Mouse (Mus musculus) activated CD4-positive, CD25-positive, alpha-beta regulatory T cell, adult 4 months (primary cell): ENCODE measurements around the gene Zfp365. TPM values are rescaled to one million over a fixed set of nuclear protein-coding genes. Genes with fewer than 3 reads are reported as not detected.

Experiments used
- ATAC-seq: one replicate; pipeline ENCODE4 v1.8.0; 2017
- polyA plus RNA-seq, 2 experiments: library from polyadenylated mRNA; unstranded; fragments of 100-300 nt; shearing (Covaris generic); gene quantifications; one replicate each; pipeline ENCODE4 v1.2.1; 2017

The Zfp365 gene
- polyA plus RNA-seq, 2 experiments from 2014 or later = 3.0 to 5.2 TPM

DNA sequence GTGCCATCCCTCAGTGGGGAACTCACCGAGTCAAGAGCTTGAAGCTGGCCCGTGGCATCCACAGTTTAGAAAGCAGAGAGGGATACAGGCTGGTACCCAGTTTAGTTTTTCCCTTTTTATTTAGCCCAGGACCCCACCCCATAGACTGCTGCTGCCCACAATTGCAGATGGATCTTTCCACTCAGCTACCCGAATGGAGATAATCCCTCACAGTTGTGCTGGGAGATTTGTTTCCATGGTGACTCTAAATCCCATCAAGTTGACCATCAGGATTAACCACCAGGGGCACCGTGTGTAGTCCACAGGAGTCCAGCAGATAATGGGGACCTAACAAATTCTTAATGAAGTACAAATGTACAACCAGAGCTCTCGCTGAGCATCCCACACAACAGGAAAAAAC lies 11.3 kb downstream of the Zfp365 start:
- no peak for ATAC-seq

DNA sequence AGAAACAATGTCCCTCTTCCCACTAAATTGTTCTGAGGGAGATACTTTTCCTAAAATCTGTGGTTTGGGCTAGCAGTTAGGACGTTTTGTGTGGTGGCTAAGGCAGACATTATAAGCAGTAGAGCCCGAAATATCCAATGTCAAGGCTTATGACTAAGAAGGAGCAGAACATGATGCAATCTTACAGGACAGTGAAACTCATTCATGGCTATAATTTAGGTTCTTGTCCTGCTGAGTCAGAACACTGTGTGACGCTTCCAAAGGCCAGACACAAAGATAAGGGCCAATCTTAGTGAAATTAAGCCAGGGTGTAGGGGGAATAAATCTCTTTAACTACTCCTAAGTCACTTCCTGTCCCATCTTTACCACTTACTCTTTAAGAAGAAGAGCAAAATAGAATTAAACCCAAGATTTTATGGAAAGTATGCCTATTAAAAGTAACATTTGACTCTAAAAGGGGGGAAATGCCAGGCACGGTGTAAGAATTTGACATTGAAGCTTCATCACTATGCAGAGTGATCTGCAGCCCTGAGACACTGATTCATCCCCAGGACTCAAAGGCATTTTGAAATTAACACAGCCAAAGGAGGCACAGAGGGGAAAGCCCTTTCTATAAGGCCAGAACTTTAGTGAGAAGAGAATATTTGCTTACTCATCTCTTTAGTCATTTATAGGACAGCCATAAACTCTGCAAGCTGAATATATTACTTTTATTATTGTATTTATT lies 13.3 kb downstream of the Zfp365 start:
- ATAC-seq = no peak

- no peak for ATAC-seq
Observed at GRCm38 (mm10) chr10:67898355-67898935, 14.0 kb downstream of the Zfp365 start.

GRCm38 (mm10) chr10:67897281-67897680 lies 15.2 kb downstream of the Zfp365 start:
- no peak for ATAC-seq

DNA sequence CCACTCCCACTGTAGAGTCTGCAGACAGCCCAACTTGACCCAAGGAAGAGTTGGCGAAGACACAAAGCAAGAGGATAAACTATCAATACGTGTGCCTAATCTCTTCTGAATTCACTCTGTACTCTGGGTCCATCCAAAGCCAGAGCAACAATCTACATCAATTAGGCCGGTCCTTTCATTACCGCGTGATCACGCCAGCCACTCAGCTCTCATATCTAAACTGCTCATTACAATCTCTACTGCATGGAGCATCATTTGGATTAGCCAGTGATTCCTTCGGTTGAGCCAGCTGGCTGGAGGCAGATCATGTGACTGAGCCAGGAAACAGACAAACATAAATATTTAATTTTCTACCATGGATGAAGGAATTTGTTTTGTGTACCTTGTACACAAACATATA lies 17.8 kb downstream of the Zfp365 start:
- ATAC-seq = no peak

DNA sequence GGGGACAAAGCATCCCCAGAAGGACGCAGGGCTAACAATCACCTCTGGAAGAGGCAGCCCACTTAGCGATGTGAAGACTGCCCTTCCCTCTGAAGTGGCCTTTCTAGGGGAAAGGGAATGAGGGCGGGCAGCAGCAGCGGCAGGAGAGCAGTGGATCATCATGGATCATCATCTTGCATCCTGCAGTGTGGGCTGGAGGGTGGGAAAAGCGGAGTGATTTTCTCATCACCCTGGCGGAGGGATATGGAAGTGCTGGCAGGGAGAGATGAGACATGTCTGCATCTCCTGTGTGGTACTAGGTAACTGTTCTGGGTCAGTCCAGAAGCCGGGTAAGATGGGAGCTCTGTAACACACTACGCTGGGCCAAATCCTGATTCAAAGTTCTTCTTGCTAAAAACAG lies 18.4 kb downstream of the Zfp365 start:
- no peak for ATAC-seq

DNA sequence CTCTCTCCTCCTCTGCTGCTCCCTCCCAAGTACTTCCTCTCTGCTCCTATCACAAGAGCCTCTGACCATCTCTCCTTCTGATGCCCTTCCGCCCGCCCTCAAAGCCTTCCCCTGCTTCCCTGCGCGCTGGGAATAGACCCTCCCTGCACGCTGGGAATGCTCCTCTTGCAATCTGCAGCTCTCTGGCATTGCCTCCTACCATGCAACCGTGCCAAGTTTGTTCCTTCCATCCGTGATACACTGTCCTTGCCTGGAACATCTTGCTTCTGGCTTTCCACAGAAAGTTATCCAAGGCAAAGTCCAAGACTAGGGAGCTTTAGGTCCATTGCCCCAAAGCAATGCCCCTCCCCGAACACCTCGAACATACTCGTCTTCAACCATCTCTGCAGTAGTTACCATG lies 19.2 kb downstream of the Zfp365 start:
- ATAC-seq = no peak

DNA sequence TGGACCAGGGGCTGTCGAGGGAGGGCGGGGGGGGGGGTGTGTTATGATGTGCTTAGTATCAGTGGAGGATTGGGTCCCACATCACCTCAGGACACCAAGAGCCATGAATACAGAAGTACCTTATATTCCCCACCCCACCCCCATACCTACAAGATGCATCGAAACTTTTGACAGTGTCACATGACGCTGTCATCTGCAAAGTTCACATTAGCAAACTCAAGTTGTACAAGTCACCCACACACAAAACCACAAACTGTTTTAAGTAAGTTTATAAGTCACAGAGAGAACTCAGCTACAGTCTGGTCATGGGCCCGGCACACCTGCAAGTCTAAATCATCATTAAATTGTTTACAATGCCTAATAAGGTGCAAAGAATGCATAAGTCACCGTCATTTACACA lies 21.3 kb downstream of the Zfp365 start:
- ATAC-seq = peak; percentile 70

DNA sequence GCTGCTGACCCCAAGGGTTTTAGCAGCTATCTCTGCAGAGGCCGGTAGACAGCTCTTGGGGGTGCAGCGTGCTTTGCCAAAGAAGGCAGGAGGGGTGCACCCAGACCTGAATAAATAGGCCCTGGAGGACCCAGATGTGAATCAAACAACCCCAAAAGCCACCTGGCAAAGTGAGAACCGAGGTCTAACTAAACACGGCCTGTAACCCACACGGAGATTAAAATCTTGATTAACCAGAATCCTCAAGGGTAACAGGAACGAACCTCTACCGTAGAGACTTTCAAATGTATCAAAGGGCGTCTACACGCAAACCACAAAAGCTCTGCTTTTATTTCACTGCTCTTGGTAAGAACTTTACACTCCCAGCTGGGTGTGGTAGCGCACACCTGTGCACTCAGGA lies 24.5 kb downstream of the Zfp365 start:
- no peak for ATAC-seq

GRCm38 (mm10) chr10:67880692-67881091 lies 31.8 kb downstream of the Zfp365 start:
- ATAC-seq = no peak

GRCm38 (mm10) chr10:67871811-67872210 lies 40.7 kb downstream of the Zfp365 start:
- peak; percentile 91 for ATAC-seq

DNA sequence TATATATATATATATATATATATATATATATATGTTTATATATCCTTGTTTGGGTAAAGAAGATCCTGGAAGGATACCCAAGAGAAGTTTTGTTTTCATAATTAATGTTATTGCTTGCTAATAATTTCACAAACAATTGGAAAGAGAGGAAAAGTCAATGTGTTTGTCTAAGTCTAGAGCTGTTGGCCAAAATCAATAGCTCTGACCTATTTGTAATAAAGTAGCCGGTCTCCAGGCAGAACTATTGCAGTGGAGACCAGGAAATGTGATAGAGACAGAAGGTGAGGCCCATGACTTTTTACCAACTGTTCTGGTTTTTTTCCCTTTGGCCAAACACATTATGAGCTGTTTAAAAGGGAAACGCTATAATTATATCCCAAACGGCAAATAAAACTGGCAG lies 44.2 kb downstream of the Zfp365 start:
- no peak for ATAC-seq

- ATAC-seq = no peak
Observed at GRCm38 (mm10) chr10:67865841-67866240, 46.6 kb downstream of the Zfp365 start.

GRCm38 (mm10) chr10:67865063-67865462 lies 47.4 kb downstream of the Zfp365 start:
- no peak for ATAC-seq

DNA sequence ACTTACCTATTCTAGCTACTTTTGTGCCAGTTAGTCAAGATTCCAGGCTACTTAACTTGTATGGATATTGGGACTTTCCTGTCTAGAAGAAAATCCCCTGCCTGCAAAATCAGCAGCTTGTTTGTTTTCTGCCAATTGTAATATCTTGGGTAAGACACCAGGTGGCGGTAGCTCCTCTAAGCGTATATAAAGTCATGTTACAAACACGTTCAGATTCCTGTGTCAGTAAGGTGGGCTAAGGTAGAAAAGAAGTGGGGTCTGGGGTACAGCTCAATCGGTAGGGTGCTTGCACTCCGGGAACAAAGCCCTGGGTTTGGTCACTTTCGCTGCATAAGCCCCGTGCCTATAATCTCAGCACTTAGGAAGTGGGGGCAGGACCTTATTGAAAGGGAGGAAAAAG lies 50.1 kb downstream of the Zfp365 start:
- ATAC-seq = peak; percentile 52

- ATAC-seq = no peak
Observed at GRCm38 (mm10) chr10:67858878-67859277, 53.6 kb downstream of the Zfp365 start.

DNA sequence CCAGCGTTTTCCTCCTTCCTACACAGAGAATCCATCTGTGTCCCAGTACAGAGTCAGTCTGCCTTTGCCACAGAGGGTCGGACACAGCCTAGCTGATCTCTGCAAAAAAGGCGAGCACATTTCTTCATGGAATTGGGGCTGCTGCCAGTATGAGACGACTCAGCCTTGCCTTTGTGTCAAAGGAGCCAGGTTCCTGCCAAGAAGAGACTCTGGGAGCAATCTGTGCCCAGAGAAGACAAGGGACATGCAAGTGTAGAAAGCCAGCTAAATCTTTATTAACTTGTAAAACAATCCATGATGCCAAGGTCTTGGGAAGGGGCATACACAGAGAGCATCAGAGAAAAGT lies 54.9 kb downstream of the Zfp365 start:
- no peak for ATAC-seq

GRCm38 (mm10) chr10:67856791-67857560 lies 55.5 kb downstream of the Zfp365 start:
- ATAC-seq = no peak

- no peak for ATAC-seq
Observed at GRCm38 (mm10) chr10:67855760-67856159, 56.7 kb downstream of the Zfp365 start.

- ATAC-seq = no peak
Observed at GRCm38 (mm10) chr10:67852411-67852810, 60.1 kb downstream of the Zfp365 start.

GRCm38 (mm10) chr10:67851079-67851478 lies 61.4 kb downstream of the Zfp365 start:
- no peak for ATAC-seq

DNA sequence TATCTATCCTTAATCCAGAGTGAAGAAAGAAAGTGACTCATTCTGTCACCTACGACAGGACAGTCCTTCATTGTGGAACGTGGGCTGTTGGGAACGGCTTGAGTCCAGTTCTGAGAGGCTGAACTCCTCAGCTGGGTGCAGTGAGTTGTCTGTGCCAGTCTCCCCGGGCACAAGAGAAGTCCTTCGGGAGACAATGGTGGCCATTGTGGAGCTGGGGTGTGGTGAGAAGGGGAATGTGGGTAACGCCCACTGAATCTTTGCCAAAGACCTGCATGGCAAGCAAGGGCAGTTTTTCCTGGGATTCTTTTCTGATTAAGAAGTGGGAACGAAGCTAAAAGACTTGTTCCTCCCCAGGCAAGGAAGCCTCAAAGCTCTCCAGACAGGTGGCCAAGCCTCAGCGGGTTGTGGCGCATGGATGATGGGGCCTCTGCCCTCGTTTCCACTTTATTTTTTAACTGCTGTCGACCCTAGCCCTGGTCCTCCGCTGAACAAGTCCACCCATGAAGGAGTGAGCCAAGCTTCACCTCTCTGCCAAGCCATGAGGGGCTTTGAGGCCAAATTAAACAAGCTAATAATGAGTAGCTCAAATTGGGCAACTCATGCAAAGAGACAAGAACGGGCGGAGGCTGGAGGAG lies 66.3 kb downstream of the Zfp365 start:
- no peak for ATAC-seq

DNA sequence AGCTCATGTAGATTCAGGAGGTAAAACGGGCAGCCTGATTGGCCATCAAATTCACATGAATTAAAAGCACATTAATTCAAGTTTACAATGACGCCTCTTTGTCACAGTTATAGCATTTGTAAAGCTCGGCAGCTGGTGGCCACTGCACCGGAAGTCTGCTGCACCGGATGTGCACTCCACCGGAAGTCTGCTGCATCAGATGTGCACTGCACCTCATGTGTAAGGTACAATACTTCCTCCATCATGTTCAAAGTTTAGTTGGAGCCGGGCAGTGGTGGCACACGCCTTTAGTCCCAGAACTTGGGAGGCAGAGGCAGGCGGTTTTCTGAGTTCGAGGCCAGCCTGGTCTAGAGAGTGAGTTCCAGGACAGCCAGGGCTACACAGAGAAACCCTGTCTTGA lies 70.9 kb downstream of the Zfp365 start:
- no peak for ATAC-seq

DNA sequence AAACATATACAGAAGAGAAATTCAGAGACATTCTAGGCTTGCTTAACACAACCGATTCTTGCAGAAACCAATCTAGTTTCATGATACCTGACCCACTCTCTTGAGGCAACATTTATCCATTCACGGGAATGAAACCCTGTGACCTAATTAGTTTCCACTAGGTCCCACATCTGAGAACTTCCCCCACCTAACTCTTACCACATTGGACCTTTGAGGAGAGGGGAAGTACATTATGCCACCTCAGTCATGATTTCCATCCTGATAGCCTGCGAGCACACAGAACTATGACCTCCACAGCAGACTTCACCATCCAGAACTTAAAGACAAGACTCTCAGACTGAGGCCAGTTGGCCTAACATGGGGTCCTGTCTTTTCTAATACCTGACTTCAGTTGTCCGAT lies 71.7 kb downstream of the Zfp365 start:
- ATAC-seq = no peak
